Mouse (Mus musculus): Measurements from ENCODE around the gene Cby3.

Cby3 gene

DNA sequence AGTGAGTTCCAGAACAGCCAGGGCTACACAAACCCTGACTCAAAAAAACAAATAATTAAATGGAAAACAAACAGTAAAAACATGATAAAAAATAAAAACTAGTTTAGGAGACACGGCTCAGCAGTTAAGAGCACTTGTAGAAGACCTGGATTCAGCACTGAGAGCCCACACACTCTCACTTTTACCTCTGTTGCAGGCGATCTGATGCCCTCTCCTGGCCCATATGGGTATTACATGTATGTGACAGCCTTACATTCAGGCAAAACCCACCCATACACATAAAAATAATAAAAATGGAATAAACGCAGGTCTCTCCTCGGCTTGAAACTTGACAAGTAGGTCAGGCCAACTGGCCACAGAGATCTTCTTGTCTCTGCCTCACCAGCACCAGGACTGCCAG is 10.3 kb downstream of the Cby3 start:
- DNase-seq: peak; percentile 71 to 87

- no peak for DNase-seq
Observed at GRCm38 (mm10) chr11:50365322-50365721, 11.1 kb downstream of the Cby3 start.

GRCm38 (mm10) chr11:50367531-50367930 is 13.3 kb downstream of the Cby3 start:
- no peak for DNase-seq

DNA sequence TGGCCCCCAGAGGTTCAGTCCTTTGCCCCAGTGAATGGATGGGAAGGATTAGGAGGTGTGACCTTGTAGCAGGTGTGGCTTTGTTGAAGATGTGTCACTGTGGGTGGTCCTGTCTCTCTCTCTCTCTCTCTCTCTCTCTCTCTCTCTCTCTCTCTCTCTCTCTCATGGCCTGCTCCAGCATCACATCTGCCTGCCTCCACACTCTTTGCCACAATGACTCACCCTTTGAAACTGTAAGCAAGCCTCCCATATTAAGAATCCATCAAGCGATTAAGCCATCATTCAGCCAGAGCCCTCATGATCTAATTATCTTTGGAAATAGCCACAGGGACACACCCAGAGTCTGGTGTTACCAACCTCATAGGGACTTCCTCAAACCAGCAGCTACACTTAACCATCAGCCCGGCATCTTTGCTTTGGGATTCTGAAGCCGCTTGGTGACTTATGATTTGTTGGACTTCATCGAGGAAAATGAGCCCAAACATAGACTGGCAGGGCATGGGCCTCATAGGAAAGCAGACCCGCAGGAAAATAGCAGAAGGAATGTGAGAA is 15.2 kb downstream of the Cby3 start:
- DNase-seq: no peak

- DNase-seq: no peak
Observed at GRCm38 (mm10) chr11:50370969-50371368, 16.7 kb downstream of the Cby3 start.

DNA sequence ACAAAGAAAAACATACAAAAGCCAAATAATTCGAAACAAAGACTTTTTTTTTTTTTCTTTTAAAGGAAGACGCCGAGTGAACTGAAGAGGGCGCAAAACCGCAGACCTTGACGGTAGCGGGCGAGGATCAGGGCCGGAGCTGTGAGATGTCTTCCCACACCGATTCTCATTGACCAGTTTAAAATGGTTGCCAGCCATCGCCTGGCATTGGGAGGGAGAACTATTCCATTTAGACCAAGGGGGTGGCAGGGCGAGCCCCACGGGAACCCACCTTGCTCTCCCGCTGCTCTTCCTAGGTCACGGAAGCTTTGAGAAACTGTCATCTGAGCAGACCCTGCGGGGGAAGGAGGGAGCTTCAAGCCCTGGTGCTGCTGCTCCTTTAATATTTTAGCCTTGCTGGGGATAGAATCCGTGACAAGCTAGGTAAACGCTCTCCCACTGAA is 17.2 kb downstream of the Cby3 start:
- peak; percentile 75 to 77 for DNase-seq

DNA sequence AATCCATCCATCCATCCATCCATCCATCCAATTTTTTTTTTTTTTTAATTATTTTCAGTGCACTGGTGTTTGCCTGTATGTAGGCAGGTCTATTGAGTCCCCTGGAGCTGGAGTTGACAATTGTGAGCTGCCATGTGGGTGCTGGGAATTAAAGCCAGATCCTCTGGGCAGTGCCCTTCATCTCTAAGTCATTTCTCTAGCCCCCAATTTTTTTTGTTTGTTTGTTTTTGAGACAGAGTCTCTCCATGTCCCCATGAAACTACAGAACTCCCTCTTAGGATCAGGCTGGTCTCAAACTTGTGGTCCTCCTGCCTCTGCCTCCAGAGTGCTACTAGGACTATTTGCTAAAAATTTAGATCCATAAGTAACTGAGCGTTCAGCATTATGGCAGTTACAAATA is 17.6 kb downstream of the Cby3 start:
- no peak for DNase-seq

DNA sequence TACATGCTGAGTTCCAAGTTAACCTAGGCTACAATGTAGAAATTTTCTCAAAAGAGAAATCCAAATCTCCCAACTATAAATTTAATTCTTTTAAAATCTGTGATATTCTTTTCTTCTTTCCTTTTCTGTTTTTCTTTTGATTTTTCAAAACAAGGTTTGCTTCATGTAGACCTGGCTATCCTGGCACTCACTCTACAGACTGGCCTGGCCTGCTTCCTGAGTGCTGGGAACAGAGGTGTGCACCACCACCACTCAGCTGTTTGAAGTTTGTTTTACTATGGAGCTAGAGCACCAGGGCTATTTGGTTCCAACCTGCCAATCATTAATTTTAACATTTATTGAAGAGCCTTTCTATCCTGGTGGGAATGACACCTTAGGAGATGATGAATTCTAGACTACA is 18.8 kb downstream of the Cby3 start:
- DNase-seq: no peak

DNA sequence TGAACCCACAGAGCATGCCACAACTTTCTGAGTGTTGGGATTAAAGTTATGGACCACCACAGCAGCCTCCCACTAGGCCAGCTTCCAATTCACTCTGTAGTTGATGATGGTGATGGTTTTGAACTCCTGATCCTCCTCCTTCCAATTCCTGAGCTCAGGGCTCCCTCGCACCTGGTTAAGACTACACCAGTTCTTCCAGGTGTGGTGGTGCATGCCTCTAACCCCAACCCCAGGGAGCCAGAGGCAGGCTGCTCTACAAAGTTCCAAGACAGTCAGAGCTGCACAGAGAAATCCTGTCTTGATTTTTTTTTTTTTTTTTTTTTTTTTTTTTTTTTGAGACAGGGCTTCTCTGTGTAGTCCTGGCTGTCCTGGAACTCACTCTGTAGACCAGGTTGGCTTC is 19.4 kb downstream of the Cby3 start:
- DNase-seq: no peak

- no peak for DNase-seq
Observed at GRCm38 (mm10) chr11:50374286-50375015, 20.2 kb downstream of the Cby3 start.

- no peak for DNase-seq
Observed at GRCm38 (mm10) chr11:50375421-50375820, 21.2 kb downstream of the Cby3 start.

DNA sequence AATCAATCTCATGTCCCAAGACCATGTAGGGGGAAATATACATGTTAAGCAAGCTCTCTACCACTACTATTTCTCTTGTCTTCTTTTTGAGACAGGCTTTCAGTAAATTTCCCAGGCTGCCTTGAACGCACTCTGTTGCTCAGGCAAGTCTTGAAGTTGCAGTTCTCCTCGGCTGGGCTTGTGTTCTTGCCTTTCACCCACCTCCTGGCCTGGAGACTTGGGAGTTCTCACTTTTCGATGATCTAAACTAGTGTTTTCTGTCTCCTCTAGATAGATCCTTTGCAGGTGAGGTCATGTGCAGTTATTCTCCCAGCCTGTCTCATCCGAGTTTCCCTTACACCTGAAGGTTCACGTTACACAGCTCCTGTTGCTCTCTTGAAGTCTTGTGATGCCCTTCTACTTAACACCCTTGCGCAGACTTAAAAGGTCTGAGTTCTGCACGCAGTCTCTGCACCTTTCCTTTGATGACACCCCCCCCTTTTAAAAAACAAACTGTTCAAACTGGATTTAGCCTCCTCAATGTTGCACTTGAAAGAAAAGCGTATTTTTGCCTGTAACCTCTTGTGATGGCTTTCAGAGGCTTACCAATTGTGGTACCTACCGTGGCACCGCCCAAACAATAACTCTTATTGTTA is 22.0 kb downstream of the Cby3 start:
- peak in 1 of 2 experiments; percentile 23 for DNase-seq

GRCm38 (mm10) chr11:50376911-50377891 is 22.9 kb downstream of the Cby3 start, which contains the start of gene Hnrnph1:
Hnrnph1 (plus strand) TSS chr11:50376990.
- DNase-seq: peak; percentile 99

DNA sequence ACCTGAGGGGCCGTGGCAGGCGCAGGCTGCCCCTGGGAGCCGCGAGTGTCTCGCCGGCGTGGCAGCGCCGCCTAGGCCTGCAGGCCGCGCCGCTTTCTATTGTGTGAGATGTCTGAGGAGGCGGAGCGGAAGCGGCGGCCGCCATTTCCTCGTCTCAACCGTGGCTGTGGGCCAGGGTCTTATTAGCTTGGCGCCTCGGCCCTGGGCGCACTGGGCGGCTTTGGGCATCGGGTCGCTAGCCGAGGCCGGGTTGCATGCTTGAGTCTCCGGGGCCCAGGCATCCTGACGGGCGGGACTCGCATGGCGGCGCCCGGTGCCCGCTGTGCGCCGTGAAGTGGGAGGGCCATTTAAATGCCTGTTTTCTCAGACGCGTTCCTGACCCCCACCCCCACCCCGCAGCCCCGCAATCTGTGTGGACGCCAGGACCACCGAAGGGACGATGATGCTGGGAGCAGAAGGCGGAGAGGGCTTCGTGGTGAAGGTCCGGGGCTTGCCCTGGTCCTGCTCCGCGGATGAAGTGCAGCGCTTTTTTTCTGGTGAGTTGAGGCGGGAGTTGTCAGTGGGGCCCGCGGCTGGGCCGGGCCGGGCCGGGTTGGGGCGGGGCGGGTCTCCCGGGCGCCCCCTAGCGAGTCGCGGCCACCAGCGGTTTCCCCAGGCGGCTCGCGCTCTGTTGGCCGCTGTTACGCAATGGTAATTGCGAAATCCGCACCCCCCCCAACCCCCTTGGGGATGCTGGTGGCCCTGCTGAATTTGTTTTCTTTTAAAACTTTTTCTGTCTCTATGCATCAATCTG is 23.8 kb downstream of the Cby3 start:
- DNase-seq: peak; percentile 74 to 83

DNA sequence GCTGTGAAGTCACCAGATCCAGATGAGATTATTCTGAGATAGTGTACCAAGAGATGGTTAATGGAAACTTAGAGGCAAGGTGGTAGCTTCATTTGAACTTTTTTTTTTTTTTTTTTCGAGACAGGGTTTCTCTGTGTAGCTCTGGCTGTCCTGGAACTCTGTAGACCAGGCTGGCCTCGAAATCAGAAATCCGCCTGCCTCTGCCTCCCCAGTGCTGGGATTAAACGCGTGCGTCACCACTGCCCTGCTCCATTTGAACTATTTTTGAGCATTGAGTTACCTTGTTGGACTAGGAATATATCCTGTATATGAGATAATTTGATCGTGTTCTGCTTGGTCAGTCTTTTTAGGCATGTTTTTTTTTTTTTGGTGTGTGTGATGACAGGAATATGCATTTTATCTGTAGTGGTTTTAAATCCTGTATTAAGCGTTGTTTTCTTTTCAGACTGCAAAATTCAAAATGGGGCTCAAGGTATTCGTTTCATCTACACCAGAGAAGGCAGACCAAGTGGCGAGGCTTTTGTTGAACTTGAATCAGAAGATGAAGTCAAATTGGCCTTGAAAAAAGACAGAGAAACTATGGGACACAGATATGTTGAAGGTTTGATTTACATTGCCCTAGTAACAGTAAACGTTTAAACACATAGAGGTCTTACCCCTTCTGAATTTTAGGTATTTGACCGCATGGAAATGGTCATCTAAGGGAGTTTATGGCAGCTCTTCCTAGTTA is 24.9 kb downstream of the Cby3 start:
- no peak for DNase-seq

GRCm38 (mm10) chr11:50381311-50381710 is 27.0 kb downstream of the Cby3 start:
- no peak for DNase-seq

DNA sequence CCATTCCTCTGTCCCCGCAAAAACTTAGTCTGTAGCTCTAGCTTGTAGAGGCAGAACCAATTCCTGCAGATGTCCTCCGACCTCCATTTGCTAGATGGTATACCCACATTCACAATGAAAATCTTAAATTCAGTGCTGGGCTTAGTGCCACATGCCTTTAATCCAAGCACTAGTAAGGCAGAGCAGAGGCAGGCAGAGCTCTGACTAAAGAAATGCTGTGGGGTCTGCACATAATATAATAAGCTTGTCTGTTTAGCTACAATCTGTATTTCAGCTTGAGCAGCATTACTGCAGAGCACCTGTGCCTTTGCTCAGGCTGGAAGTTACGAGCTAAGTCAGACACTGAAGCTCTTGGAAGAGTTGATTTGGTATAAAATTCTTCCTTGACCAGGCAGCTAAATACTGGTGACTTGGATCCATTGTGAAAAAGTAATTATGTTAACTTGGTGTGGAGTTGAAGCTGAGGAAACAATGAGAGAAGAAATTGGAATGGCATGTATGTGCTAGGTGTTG is 33.0 kb downstream of the Cby3 start:
- DNase-seq: no peak

DNA sequence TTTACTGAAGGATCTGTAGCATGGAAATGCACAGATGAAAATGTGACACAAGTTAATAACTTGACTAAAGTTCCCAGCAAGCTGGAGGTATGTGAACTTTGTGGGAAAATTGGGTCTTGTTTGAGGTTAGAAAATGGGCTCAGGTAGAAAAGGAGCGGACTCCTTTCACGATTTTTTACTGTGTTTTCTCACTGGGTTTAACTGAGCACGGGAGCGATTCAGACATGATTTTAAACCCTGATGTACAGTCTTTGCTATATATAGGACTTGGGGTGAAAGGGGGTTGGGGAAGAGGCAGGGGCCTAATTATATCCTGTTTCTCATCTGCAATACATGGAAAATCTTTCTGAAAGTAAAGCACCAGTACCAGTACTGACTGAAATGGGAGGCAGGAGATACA is 33.4 kb downstream of the Cby3 start:
- no peak for DNase-seq

DNA sequence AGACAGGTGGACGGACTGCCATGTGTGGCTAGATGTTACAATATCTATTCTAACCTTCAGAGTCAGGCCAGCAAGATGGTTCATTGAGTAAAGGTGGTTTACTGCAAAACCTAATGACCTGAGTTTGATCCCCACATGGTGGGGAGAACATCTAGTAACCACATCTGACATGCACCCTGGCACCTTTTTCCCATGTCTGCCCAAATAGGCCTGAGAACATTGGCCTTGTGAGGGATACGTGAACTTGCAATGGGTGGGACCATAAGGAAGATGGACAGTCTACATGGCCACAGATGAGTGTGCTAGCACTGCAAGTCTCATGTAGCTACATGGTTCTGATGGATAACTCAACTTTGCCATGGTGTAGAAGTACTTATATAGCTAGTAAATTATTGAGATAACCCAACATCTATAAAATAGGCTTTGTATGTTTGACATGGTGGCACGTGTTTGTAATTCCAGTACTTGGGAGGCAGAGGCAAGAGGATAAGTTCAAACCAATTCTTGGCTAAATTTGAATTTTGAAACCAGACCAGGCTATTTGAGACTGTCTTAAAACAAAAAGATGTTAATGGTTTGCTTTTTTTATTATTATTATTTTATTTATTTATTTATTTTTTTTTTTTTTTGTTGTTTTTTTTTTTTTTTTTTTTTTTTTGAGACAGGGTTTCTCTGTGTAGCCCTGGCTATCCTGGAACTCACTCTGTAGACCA is 34.1 kb downstream of the Cby3 start:
- no peak for DNase-seq

GRCm38 (mm10) chr11:50389011-50389410 is 34.7 kb downstream of the Cby3 start:
- DNase-seq: no peak

Measured in cerebellum, postnatal 36 days (tissue).